Mouse (Mus musculus) MEL (cell line): ENCODE data around the gene Galnt3. TPM values are rescaled to one million over a fixed set of nuclear protein-coding genes. Genes with fewer than 3 reads are reported as not detected.

Experiments used
- DNase-seq: peaks from one replicate; pipeline ENCODE4 v3.0.0; 2011; ENCODE audit warnings: low read depth, low spot score
- H3K27ac ChIP-seq: 2 replicates; pipeline ENCODE4 v1.5.1; 2012; ENCODE audit warnings: low read depth, mild to moderate bottlenecking, control low read depth, low read length, moderate library complexity; ENCODE audit not compliant: control insufficient read depth
- H3K27me3 ChIP-seq, 2 experiments: fragments of 150-350 bp in 1 of 2; sonication (generic) in 1 of 2; 2 replicates each; pipeline ENCODE4 v1.6.1; 2012; ENCODE audit warnings: low read length in 2 of 2, mild to moderate bottlenecking in 2 of 2, improper control_type of control experiment in 1 of 2, moderate library complexity in 1 of 2; ENCODE audit not compliant: insufficient read depth in 2 of 2, control insufficient read depth in 1 of 2
- H3K36me3 ChIP-seq, 2 experiments: 2 replicates each; pipeline ENCODE4 v1.6.1; 2012 to 2014; ENCODE audit warnings: low read length in 2 of 2, improper control_type of control experiment in 1 of 2, inconsistent platforms in 1 of 2, mild to moderate bottlenecking in 1 of 2; ENCODE audit not compliant: insufficient read depth in 2 of 2, control insufficient read depth in 1 of 2
- H3K4me1 ChIP-seq, 2 experiments: fragments of 150-350 bp in 1 of 2; sonication (generic) in 1 of 2; 2 replicates each; pipeline ENCODE4 v1.6.1; 2012; ENCODE audit warnings: low read length in 2 of 2, improper control_type of control experiment in 1 of 2, mild to moderate bottlenecking in 1 of 2; ENCODE audit not compliant: insufficient read depth in 2 of 2, control insufficient read depth in 1 of 2
- H3K4me3 ChIP-seq, 2 experiments: fragments of 150-350 bp in 1 of 2; sonication (generic) in 1 of 2; 2 replicates each; pipeline ENCODE4 v1.5.1; 2012; ENCODE audit warnings: low read depth in 2 of 2, low read length in 2 of 2, mild to moderate bottlenecking in 2 of 2, moderate library complexity in 2 of 2, control low read depth in 1 of 2, improper control_type of control experiment in 1 of 2; ENCODE audit not compliant: control insufficient read depth in 1 of 2, insufficient read depth in 1 of 2
- H3K79me2 ChIP-seq: 2 replicates; pipeline ENCODE4 v1.6.1; 2012; ENCODE audit warnings: mild to moderate bottlenecking, low read length, moderate library complexity; ENCODE audit not compliant: control insufficient read depth, poor library complexity, insufficient read depth
- H3K9ac ChIP-seq: 2 replicates; pipeline ENCODE4 v1.6.1; 2012; ENCODE audit warnings: low read depth, mild to moderate bottlenecking, control low read depth, low read length, moderate library complexity; ENCODE audit not compliant: control insufficient read depth, poor library complexity, severe bottlenecking
- H3K9me3 ChIP-seq: fragments of 150-350 bp; sonication (generic); replicated peaks from 2 replicates; pipeline ENCODE4 v1.6.1; 2012; ENCODE audit warnings: mild to moderate bottlenecking, low read length, improper control_type of control experiment, moderate library complexity; ENCODE audit not compliant: insufficient read depth
- BHLHE40 ChIP-seq: IDR thresholded peaks from 2 replicates; pipeline ENCODE4 v1.6.1; 2012; ENCODE audit warnings: low read depth, mild to moderate bottlenecking, inconsistent platforms, low read length, improper control_type of control experiment, borderline replicate concordance
- CHD1 ChIP-seq: IDR thresholded peaks from 2 replicates; pipeline ENCODE4 v1.6.1; 2012; ENCODE audit warnings: low read depth, mild to moderate bottlenecking, inconsistent platforms, low read length, improper control_type of control experiment
- CHD2 ChIP-seq: IDR thresholded peaks from 2 replicates; pipeline ENCODE4 v1.6.1; 2011; ENCODE audit warnings: low read length, improper control_type of control experiment
- CTCF ChIP-seq, 3 experiments: IDR thresholded peaks in 2 of 3; conservative IDR thresholded peaks in 1 of 3; 2 replicates each; pipeline ENCODE4 v1.5.1; 2011 to 2012; ENCODE audit warnings: low read length in 3 of 3, low read depth in 2 of 3, mild to moderate bottlenecking in 2 of 3, improper control_type of control experiment in 1 of 3, inconsistent platforms in 1 of 3, mixed read lengths in 1 of 3, moderate library complexity in 1 of 3; ENCODE audit not compliant: control insufficient read depth in 1 of 3, insufficient read depth in 1 of 3, poor library complexity in 1 of 3, severe bottlenecking in 1 of 3
- E2F4 ChIP-seq: IDR thresholded peaks from 2 replicates; pipeline ENCODE4 v1.6.1; 2011; ENCODE audit warnings: low read depth, low read length, improper control_type of control experiment, borderline replicate concordance
- ELF1 ChIP-seq: IDR thresholded peaks from 2 replicates; pipeline ENCODE4 v1.6.1; 2014; ENCODE audit warnings: low read depth, mild to moderate bottlenecking, inconsistent platforms, low read length, improper control_type of control experiment, moderate library complexity
- EP300 ChIP-seq, 2 experiments: IDR thresholded peaks; 2 replicates each; pipeline ENCODE4 v1.6.1; 2011; ENCODE audit warnings: improper control_type of control experiment in 2 of 2, low read length in 2 of 2, low read depth in 1 of 2, mild to moderate bottlenecking in 1 of 2
- GABPA ChIP-seq: IDR thresholded peaks from 2 replicates; pipeline ENCODE4 v1.6.1; 2012; ENCODE audit warnings: low read depth, mild to moderate bottlenecking, inconsistent platforms, low read length, improper control_type of control experiment, moderate library complexity
- GATA1 ChIP-seq: IDR thresholded peaks from 2 replicates; pipeline ENCODE4 v1.6.1; 2011; ENCODE audit warnings: low read depth, low read length, improper control_type of control experiment
- KAT2A ChIP-seq: conservative IDR thresholded peaks from 2 replicates; pipeline ENCODE4 v1.6.1; 2012; ENCODE audit warnings: low read depth, low read length, improper control_type of control experiment, inconsistent platforms
- MAX ChIP-seq: IDR thresholded peaks from 2 replicates; pipeline ENCODE4 v1.6.1; 2011; ENCODE audit warnings: low read length, improper control_type of control experiment
- MXI1 ChIP-seq: IDR thresholded peaks from 2 replicates; pipeline ENCODE4 v1.6.1; 2011; ENCODE audit warnings: mild to moderate bottlenecking, low read depth, low read length, improper control_type of control experiment
- MYC ChIP-seq: IDR thresholded peaks from 2 replicates; pipeline ENCODE4 v1.6.1; 2011; ENCODE audit warnings: low read depth, mild to moderate bottlenecking, low read length, improper control_type of control experiment, moderate library complexity
- NELFE ChIP-seq: IDR thresholded peaks from 2 replicates; pipeline ENCODE4 v1.6.1; 2011; ENCODE audit warnings: low read depth, low read length, improper control_type of control experiment
- POLR2AphosphoS2 ChIP-seq: IDR thresholded peaks from 2 replicates; pipeline ENCODE4 v1.6.1; 2011; ENCODE audit warnings: low read length, improper control_type of control experiment
- POLR2AphosphoS5 ChIP-seq: IDR thresholded peaks from 2 replicates; pipeline ENCODE4 v1.6.1; 2012; ENCODE audit warnings: low read depth, borderline replicate concordance, mild to moderate bottlenecking, inconsistent platforms, low read length, moderate library complexity, mixed read lengths
- RCOR1 ChIP-seq: IDR thresholded peaks from 2 replicates; pipeline ENCODE4 v1.6.1; 2012; ENCODE audit warnings: low read depth, mild to moderate bottlenecking, inconsistent platforms, low read length, improper control_type of control experiment
- SMC3 ChIP-seq: IDR thresholded peaks from 2 replicates; pipeline ENCODE4 v1.6.1; 2011; ENCODE audit warnings: low read depth, low read length, improper control_type of control experiment
- TCF12 ChIP-seq: IDR thresholded peaks from 2 replicates; pipeline ENCODE4 v1.6.1; 2014; ENCODE audit warnings: low read depth, mild to moderate bottlenecking, inconsistent platforms, low read length, improper control_type of control experiment, moderate library complexity
- UBTF ChIP-seq: IDR thresholded peaks from 2 replicates; pipeline ENCODE4 v1.6.1; 2012; ENCODE audit warnings: low read depth, mild to moderate bottlenecking, inconsistent platforms, low read length, improper control_type of control experiment, moderate library complexity, borderline replicate concordance; ENCODE audit not compliant: insufficient read depth
- USF1 ChIP-seq: IDR thresholded peaks from 2 replicates; pipeline ENCODE4 v1.6.1; 2014; ENCODE audit warnings: low read depth, mild to moderate bottlenecking, inconsistent platforms, low read length, improper control_type of control experiment, moderate library complexity
- USF2 ChIP-seq, 2 experiments: IDR thresholded peaks; 2 replicates each; pipeline ENCODE4 v1.6.1; 2011 to 2012; ENCODE audit warnings: improper control_type of control experiment in 2 of 2, low read length in 2 of 2, borderline replicate concordance in 1 of 2, inconsistent platforms in 1 of 2, low read depth in 1 of 2, mild to moderate bottlenecking in 1 of 2; ENCODE audit not compliant: insufficient read depth in 1 of 2
- ZMIZ1 ChIP-seq: IDR thresholded peaks from 2 replicates; pipeline ENCODE4 v1.6.1; 2012; ENCODE audit warnings: low read depth, mild to moderate bottlenecking, inconsistent platforms, low read length, improper control_type of control experiment, moderate library complexity
- polyA plus RNA-seq, 2 experiments: library from polyadenylated mRNA; stranded (reverse) in 1 of 2; unstranded in 1 of 2; fragments of >175 nt in 1 of 2; fragments of >200 nt in 1 of 2; gene quantifications; 2 replicates each; pipeline versions ENCODE4 v1.2.1 to v1.2.4; 2012; ENCODE audit warnings: low replicate concordance in 2 of 2, low read depth in 1 of 2; ENCODE audit not compliant: insufficient read length in 2 of 2, insufficient read depth in 1 of 2, missing spikeins in 1 of 2
- total RNA-seq: library from RNA; depleted of rRNA; stranded (reverse); fragments of 300-350 nt; gene quantifications from 2 replicates; pipeline ENCODE4 v1.2.3, GENCODE M21; 2012

Galnt3 gene
- total and polyA plus RNA-seq, 3 experiments, result not detected

DNA sequence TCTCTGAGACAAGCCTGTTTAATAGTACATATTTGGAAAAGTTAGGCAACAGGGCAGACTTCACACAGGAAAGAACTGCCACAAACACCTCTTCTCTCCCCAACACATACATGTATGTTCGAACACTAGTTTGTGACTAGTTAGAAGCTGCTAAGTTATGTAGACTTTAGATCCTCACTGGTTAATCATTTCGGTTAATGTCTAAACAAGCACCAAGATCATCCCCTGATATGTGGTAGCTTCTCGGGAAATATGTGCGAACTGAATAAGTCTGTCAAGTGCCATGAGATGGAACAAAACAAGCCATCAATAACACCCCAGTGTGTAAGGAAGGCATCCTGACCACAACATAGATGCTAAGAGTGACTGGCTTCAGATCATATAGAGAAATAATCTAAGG is 2.1 kb upstream of the Galnt3 start:
- TF ChIP-seq CHD1, result no peak
- no peak for TF ChIP-seq E2F4
- TF ChIP-seq USF1, result no peak
- TF ChIP-seq EP300 (IDR thresholded peaks at IDR 0.05; ENCODE audit: low read depth in 1 of 2, low read length in 2 of 2), result no peak
- no peak for TF ChIP-seq RCOR1
- no peak for TF ChIP-seq SMC3
- TF ChIP-seq MAX, result no peak
- no peak for TF ChIP-seq GATA1
- no peak for TF ChIP-seq ZMIZ1
- TF ChIP-seq MXI1, result no peak
- TF ChIP-seq POLR2AphosphoS5, result no peak
- TF ChIP-seq NELFE, result no peak
- TF ChIP-seq CTCF (IDR thresholded peaks at IDR 0.05 in 2 of 3, conservative IDR thresholded peaks at IDR 0.05 in 1 of 3; ENCODE audit: control insufficient read depth in 1 of 3, insufficient read depth in 1 of 3, low read depth in 2 of 3, low read length in 3 of 3, poor library complexity in 1 of 3, severe bottlenecking in 1 of 3), result no peak
- TF ChIP-seq CHD2, result no peak
- DNase-seq, result no peak
- Histone ChIP-seq H3K36me3 (no peaks in the 10 kb centered on the region), H3K4me3 (no peak overlapping the region), H3K9me3 (no peaks in the 10 kb centered on the region), H3K9ac (no peak overlapping the region), H3K4me1 (no peaks in the 10 kb centered on the region), H3K27me3 (no peaks in the 10 kb centered on the region), H3K79me2 (no peaks in the 10 kb centered on the region), H3K27ac (no peak overlapping the region)

DNA sequence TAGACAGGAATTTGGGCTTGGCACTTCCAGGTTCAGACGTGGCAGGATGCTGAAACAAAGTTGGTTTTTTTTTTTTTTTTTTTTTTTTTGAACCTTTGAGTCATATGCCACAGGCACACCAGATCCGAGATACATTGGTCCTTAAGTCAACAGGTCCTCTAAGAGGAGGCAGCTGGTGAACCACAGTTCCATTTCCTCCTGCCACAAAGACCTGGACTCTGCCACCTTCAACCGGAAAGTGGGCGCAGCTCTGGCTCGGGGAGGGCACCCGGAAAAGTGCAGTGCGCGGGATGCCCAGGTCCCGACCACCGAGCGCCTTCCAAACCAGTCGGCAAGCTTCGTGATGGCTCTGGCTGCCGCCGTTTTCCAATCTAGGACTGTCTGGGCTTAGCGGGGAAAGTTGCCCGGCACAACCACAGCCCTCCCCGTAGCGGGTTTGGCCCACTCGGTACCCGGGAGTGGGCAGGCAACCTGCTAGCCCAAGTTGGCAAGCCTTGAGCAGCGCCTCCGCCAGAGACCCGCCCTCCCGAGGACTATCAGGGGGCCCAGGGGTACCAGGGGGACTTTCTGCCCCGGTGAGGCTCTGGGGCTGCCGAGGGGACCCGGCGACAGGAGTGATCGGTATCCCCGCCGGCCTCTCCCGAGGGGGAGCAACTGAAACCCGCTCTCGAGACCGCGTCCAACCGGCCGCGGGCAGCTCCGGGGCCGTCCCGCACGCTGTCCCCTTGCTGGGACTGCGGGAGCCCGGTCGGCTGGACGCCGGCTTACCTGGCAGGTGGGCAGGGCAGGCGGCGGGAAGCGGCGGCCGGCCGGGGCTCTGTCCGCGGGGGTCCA is 821 bp downstream of the Galnt3 start:
- Histone ChIP-seq H3K36me3 (no peaks in the 10 kb centered on the region), H3K27me3 (no peaks in the 10 kb centered on the region), H3K4me3 (no peak overlapping the region), H3K27ac (no peak overlapping the region), H3K4me1 (no peaks in the 10 kb centered on the region), H3K9ac (no peak overlapping the region), H3K79me2 (no peaks in the 10 kb centered on the region), H3K9me3 (no peaks in the 10 kb centered on the region)
- DNase-seq, result no peak
- TF ChIP-seq POLR2AphosphoS2 (no peak), SMC3 (no peak), USF2 (IDR thresholded peaks at IDR 0.05; ENCODE audit: borderline replicate concordance in 1 of 2, insufficient read depth in 1 of 2, low read depth in 1 of 2, low read length in 2 of 2) (no peak), TCF12 (no peak), KAT2A (no peak), RCOR1 (no peak), UBTF (no peak), GABPA (no peak), MYC (no peak), NELFE (no peak), ELF1 (no peak), BHLHE40 (no peak), MAX (no peak)
